Mouse (Mus musculus): ENCODE measurements around the gene Awat1.

Awat1 gene

GRCm38 (mm10) chrX:100571951-100572350, at the start of gene Awat1:
TSS of gene Awat1 (plus strand) at chrX:100572251.
- no peak for DNase-seq (ENCODE audit: low spot score)

GRCm38 (mm10) chrX:100524471-100524870, 47.6 kb upstream of the Awat1 start, which contains the start of gene Dgat2l6:
TSS of gene Dgat2l6 (plus strand) at chrX:100524838.
- no peak for DNase-seq (ENCODE audit: low spot score)

- no peak for DNase-seq (ENCODE audit: low spot score)
These were observed 16.0 kb upstream of the Awat1 start for GRCm38 (mm10) chrX:100556026-100556425.

DNA sequence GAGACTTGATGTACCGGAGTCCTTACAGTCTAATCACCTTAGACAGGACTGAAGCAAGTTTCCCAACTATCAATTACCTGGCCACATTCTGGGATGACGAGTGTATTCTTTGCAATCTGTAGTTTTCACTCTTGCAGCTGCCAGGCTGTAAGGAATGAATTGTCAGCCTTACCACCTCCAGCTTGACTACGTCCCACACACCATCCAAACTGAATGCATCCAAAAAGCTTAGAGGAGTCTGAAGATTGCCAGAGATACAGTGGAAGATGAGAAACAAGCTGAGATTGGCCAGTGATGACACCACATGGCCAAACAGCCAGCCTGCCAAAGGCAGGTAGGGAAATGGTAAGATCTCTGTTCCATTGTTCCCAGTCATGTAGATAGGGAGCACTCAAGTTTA, 6.4 kb upstream of the Awat1 start:
- DNase-seq (ENCODE audit: low spot score), result no peak

DNA sequence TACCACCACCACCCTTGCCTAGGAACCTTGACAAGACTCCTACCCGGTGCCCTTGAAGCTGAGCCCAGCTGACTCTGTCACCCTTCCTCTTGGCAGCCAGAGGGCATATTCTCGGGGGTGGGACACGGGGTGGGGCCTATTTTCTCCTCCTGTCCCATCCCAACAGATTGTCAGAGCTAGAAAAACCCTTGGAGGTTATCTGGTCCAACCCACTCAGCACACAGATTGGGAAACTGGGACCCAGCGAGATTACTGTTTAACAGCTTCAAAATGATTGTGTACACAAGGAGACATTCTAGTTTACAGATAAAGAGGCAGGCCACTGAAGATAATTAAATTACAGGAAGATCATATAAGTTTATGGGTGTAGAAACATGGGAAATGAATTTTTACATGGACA, 22.7 kb downstream of the Awat1 start, which contains the start of gene P2ry4:
Gene P2ry4, minus strand, starts transcription at position 79 of the 400 bp plus-strand sequence.
- DNase-seq (ENCODE audit: low spot score), result no peak

GRCm38 (mm10) chrX:100597439-100597838, 25.4 kb downstream of the Awat1 start:
- peak; percentile 66 for DNase-seq (ENCODE audit: low spot score)

DNA sequence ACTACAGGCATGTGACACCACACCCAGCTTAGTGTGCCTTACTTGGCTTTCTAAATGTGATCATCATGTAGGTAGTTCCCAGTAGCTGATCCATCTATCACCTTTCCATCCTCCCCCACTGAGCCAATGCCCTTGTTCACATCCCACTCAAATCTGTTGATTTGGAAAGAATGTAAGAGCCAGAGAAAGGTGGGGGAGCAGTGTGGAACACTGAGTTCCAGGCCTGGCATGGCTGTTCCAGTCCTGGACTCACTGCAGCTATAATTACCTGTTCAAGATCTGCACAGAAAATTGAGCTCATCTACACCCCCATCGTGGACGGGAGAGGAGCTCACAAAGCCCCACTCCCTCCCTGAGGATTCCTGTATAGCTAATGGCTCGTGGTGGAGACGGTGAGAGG, 27.7 kb downstream of the Awat1 start:
- DNase-seq (ENCODE audit: low spot score), result no peak

DNA sequence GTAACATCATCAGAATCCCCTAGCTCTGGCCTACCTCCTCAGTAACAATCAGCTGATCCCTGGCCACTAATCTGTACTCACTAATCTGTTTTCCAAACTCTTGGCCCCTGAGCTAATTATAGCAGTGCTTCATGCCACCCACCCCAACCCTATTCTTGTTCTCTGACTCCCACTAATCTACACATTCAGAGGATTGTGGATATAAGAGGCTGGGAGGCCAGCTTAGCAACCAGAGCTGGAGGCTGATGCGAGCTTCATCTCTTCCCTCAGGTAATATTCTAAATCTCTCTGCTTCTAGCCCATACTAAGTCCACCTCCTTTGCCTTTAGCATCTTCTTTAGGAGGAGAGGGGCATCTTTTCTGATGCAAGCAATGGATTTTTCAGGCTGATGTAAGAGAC, 33.3 kb downstream of the Awat1 start, which contains the start of gene Arr3:
Gene Arr3, plus strand, starts transcription at position 184 of the 400 bp plus-strand sequence.
- DNase-seq (ENCODE audit: low spot score), result no peak

- DNase-seq (ENCODE audit: low spot score), result no peak
These were observed 46.4 kb downstream of the Awat1 start for GRCm38 (mm10) chrX:100618488-100618887.

- DNase-seq (ENCODE audit: low spot score), result no peak
These were observed 49.3 kb downstream of the Awat1 start for GRCm38 (mm10) chrX:100621366-100621765.

- no peak for DNase-seq (ENCODE audit: low spot score)
These were observed 52.2 kb downstream of the Awat1 start for GRCm38 (mm10) chrX:100624242-100624641.

GRCm38 (mm10) chrX:100625146-100625545, 53.1 kb downstream of the Awat1 start:
- DNase-seq (ENCODE audit: low spot score), result peak; percentile 4

GRCm38 (mm10) chrX:100625546-100625801, 53.4 kb downstream of the Awat1 start, which contains the start of gene Kif4:
TSS of gene Kif4 (plus strand) at chrX:100625737.
- no peak for DNase-seq (ENCODE audit: low spot score)

DNA sequence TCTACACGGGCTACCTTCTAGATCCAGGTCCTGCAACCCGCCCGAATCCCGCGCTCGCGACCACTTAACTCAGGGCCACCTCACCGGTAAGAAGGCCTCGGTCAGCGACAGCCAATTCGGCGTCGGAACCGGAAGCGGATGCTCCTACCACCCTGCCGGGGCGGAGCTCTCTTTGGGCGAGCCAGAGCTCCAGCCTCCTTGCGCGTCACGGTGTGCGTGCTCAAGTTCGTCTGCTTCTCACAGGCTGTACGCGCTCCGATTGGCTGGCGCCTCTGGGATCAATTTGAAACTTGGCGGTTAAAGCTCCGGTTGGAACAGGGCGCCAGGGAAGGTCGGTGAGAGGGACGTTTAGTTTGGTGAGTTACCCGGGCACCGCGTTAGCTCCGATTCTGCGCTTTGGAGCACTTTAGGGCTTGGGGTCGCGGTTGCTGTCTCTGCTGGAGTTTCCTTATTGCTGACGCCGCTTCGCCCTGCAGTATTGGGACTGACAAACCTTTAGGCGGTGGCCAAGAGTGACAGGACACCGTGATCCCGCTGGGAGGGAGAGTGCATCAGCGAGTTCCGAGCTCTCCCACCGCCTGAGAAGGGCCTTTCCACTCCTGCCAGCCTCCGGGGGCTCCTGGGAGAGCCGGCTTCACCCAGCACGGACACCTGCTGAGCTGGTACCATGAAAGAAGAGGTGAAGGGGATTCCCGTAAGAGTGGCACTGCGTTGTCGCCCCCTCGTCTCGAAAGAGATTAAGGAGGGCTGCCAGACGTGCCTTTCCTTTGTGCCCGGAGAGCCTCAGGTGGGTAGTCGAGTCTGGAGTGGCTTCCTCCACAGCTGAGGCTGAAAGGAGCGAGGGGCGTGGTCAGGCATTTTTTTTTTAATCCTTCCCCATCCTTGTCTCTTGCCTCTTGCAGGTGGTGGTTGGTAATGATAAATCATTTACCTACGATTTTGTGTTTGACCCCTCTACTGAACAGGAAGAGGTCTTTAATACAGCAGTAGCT, 54.0 kb downstream of the Awat1 start, which contains the start of gene Pdzd11:
Gene Pdzd11, minus strand, starts transcription at position 767 of the 992 bp plus-strand sequence.
- DNase-seq (ENCODE audit: low spot score), result peak; percentile 96

Measured in embryo, embryonic 10 days (tissue).